Mouse (Mus musculus) bone marrow, adult 2 months (tissue): Measurements from ENCODE around the gene Hoxc5.

Experiments
- CTCF ChIP-seq: fragments of 200-500 bp; IDR thresholded peaks from 2 replicates; pipeline ENCODE4 v1.5.1; 2011; ENCODE audit warnings: low read length, control low read depth; ENCODE audit not compliant: control insufficient read depth, insufficient read depth
- POLR2A ChIP-seq: fragments of 200-500 bp; IDR thresholded peaks from 2 replicates; pipeline ENCODE4 v1.6.1; 2011; ENCODE audit warnings: low read depth, mild to moderate bottlenecking, control low read depth, low read length, borderline replicate concordance; ENCODE audit not compliant: control insufficient read depth

GRCm38 (mm10) chr15:102963259-102963658 is 4.0 kb upstream of the Hoxc5 start:
- TF ChIP-seq CTCF (no peak), POLR2A (no peak)
